Mouse (Mus musculus) ES-E14 (cell line): ENCODE data around the gene Lrch4.

Experiments used
- HCFC1 ChIP-seq: IDR thresholded peaks from 2 replicates; pipeline ENCODE4 v1.6.1; 2012; ENCODE audit warnings: low read length, inconsistent platforms, borderline replicate concordance; ENCODE audit not compliant: insufficient read depth
- MAFK ChIP-seq: IDR thresholded peaks from 2 replicates; pipeline ENCODE4 v1.6.1; 2014; ENCODE audit warnings: mild to moderate bottlenecking, low read depth, low read length, inconsistent platforms; ENCODE audit not compliant: insufficient read depth

DNA sequence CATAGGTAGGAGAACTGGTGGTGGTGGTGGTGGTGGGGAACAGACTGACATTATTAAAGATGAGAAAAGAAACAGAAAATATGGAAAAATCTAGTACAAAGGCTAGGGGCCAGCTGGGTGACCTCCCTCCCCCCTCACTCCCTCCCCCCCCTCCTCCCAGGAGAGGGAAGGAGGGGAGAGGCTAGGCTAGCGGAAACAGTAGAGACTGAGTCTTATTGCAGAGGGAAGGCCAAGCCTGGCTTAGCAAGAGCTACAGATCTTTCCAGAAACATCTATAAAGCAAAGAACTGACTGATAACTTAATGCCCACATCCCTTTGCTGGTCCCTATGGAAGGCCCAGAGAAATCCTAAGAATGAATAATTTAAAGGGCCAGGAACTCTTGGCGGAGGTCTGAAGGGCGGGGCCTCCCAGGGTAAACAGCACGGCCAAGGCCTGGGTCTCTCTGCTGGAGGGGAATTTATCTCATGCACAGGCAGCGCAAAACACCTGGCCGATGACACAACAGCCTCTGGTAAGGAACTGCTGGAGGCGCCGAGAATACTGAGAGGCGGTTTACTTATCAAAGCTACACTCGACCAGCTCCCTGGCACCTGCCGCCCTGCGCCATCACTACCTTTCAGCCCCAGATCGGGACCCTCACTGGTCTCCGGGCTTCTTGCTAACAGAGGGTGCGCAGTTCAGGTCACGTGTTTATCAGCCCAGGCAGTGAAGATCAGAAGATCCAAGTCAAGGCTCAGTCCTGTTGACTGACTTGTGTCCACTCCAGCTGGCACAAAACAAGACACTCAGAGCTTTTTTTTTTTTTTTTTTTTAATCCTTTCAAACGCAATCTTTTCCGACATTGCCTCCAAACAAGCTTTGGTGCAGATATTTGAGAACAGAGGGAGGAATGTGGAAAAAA is 21.0 kb downstream of the Lrch4 start:
- TF ChIP-seq HCFC1 (no peak), MAFK (no peak)
